Mouse (Mus musculus): Measurements from ENCODE around the gene Upb1.

GRCm38 (mm10) chr10:75439211-75439811 is 38.4 kb downstream of the Upb1 start:
- TF ChIP-seq POLR2A (IDR thresholded peaks at IDR 0.05; ENCODE audit: borderline replicate concordance, control insufficient read depth, low read depth, low read length) (no peak), CTCF (IDR thresholded peaks at IDR 0.05; ENCODE audit: control insufficient read depth, insufficient read depth, low read length) (peak; percentile 69)
